Mouse (Mus musculus) megakaryocyte, adult 5-6 weeks (primary cell): ENCODE results near the gene Srrt. TPM values are rescaled to one million over a fixed set of nuclear protein-coding genes. Genes with fewer than 3 reads are reported as not detected.

Experiments used
- ATAC-seq: 2 replicates; pipeline ENCODE4 v1.8.0; 2016; ENCODE audit warnings: mild to moderate bottlenecking, inconsistent platforms; ENCODE audit not compliant: poor library complexity, severe bottlenecking
- total RNA-seq, 2 experiments: library from RNA; stranded (forward) in 1 of 2; stranded (reverse) in 1 of 2; fragments of 153-499, 151-499 nt in 1 of 2; fragments of 221-1000, 200-1000 nt in 1 of 2; gene quantifications; 2 replicates each; pipeline versions ENCODE4 v1.2.3 to v1.2.4; 2015 to 2017

Gene Srrt
- total RNA-seq (2015): 71.9 and 97.1 TPM in 2 replicates
- total RNA-seq (2017): 158 and 222 TPM in 2 replicates

GRCm38 (mm10) chr5:137307071-137307912 is at the start of gene Srrt:
TSS of gene Srrt (minus strand) at chr5:137307674.
- peak; percentile 87 for ATAC-seq

- no peak for ATAC-seq
These were observed 46.6 kb upstream of the Srrt start for GRCm38 (mm10) chr5:137354091-137354490.

- ATAC-seq: no peak
These were observed 44.8 kb upstream of the Srrt start for GRCm38 (mm10) chr5:137352011-137352975.

- ATAC-seq: no peak
These were observed 43.9 kb upstream of the Srrt start for GRCm38 (mm10) chr5:137351394-137351793.

- no peak for ATAC-seq
These were observed 43.5 kb upstream of the Srrt start for GRCm38 (mm10) chr5:137351058-137351380.

- no peak for ATAC-seq
These were observed 43.0 kb upstream of the Srrt start for GRCm38 (mm10) chr5:137350205-137351057.

- ATAC-seq: no peak
These were observed 42.1 kb upstream of the Srrt start, which contains the start of gene Ephb4 for GRCm38 (mm10) chr5:137349384-137350204. TSS of gene Ephb4 (plus strand) at chr5:137350109.

- no peak for ATAC-seq
These were observed 41.3 kb upstream of the Srrt start for GRCm38 (mm10) chr5:137348482-137349383.

GRCm38 (mm10) chr5:137347856-137348255 is 40.4 kb upstream of the Srrt start:
- no peak for ATAC-seq

- ATAC-seq: no peak
These were observed 39.5 kb upstream of the Srrt start for GRCm38 (mm10) chr5:137346983-137347382.

GRCm38 (mm10) chr5:137346388-137346787 is 38.9 kb upstream of the Srrt start:
- no peak for ATAC-seq

GRCm38 (mm10) chr5:137345821-137346220 is 38.3 kb upstream of the Srrt start:
- no peak for ATAC-seq

GRCm38 (mm10) chr5:137343869-137344268 is 36.4 kb upstream of the Srrt start:
- no peak for ATAC-seq

- no peak for ATAC-seq
These were observed 35.9 kb upstream of the Srrt start for GRCm38 (mm10) chr5:137343412-137343811.

- ATAC-seq: no peak
These were observed 35.0 kb upstream of the Srrt start for GRCm38 (mm10) chr5:137342407-137343012.

- no peak for ATAC-seq
These were observed 32.7 kb upstream of the Srrt start for GRCm38 (mm10) chr5:137340222-137340621.

- no peak for ATAC-seq
These were observed 32.0 kb upstream of the Srrt start for GRCm38 (mm10) chr5:137339290-137339979.
